Mouse (Mus musculus): ENCODE measurements around the gene Cep170b. TPM values are rescaled to one million over a fixed set of nuclear protein-coding genes. Genes with fewer than 3 reads are reported as not detected.
A peak's percentile ranks its signal among the peaks of the same experiment; 100 is the strongest.

Gene Cep170b
- total RNA-seq, 2 experiments from 2014 or later: 280 to 294 TPM

DNA sequence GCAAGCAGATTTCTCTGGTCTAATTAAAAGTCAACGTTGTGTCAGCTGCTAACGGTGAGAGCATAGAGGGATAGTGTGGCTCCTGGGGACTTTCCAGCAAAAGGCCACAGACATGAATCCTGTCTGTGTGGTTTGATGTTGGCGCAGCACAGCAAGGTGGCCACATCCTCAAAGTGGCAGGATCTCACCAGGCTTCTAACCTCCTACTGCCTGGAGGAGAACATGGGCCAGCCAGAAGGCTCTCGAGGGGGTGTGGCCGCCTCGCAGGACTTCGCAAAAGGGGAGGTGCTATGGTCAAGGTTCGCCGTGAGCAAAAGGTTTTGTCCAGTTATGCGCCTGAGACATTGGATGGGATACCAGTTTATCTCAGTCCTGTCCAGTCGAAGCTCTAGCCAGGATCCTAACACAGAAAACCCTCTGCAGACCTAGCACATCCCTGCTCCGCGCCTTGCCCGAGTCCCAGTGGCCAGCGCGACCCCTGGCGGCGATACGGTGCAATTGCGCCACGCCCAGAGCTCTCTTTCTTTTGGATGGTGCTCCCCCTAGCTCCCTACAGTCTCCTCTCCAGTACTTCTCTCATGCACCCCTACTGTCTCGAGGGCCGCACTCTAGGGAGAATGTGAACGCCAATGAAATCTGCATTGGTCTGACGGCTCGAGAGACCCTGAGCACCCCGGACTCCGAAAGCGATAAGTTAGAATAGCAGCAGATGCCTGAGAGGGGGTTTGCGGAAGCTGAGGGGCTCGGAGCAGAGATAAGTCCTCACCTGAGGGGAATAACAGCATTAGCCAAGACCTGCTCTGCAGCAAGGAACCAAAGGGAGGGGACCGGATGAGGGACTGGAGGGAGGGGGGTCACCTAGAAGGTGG is 13.3 kb upstream of the Cep170b start:
- no peak overlapping the region for H3K27ac ChIP-seq
- TF ChIP-seq CTCF (IDR thresholded peaks at IDR 0.05): peak; percentile 100
- H3K4me3 ChIP-seq: 0 out of 2 replicates have a peak overlapping the region, but pooled peaks have one; percentile 6
- peak; percentile 86 to 92 for DNase-seq (ENCODE audit: extremely low spot score in 1 of 2, low spot score in 2 of 2)
- intact Hi-C loops (cut with DNase I): loop anchor here (1.0 kb wide), 2 partner anchors 32 to 54 kb away; no protein-coding TSS in a partner anchor

DNA sequence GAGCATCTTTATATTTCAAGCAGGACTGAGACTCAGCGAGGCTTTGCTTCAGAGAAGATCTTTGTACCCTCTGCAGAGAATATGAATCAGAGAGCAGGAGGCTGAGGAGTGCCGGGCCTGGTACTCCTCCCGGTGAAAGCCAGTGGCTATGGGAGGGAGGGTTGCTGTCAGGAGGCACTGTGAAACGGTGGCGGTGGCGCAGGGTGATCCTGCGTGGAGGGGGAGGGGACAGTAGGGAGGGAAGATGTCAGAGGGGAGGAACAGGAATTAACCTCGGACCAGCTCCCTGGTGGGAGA is 12.7 kb upstream of the Cep170b start:
- TF ChIP-seq CTCF (IDR thresholded peaks at IDR 0.05): no peak
- DNase-seq (ENCODE audit: extremely low spot score in 1 of 2, low spot score in 2 of 2): no peak
- H3K27ac ChIP-seq: no peak overlapping the region
- intact Hi-C loops (cut with DNase I): loop anchor here (1.0 kb wide), 2 partner anchors 32 to 54 kb away; no protein-coding TSS in a partner anchor
- H3K4me3 ChIP-seq: no peak overlapping the region

DNA sequence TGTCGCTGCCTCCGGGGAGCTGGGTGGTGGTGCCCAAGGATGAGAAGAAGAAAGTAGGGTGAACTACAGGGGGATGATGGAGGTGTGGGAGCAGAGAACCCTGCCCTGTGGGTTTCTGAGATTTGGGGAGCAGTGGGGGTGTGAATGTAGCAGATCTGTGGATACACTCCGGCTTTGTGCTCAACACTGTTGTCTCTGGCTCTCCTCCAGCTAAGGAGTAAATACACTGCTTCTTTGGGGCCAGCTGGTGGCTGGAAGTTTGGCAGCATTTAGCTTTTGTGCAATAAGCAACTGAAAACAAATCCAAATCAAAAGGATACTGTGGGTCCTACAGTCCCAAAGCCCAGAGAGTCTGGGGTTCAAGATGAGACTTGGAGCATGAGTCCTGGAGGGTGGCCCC is 6.3 kb upstream of the Cep170b start:
- no peak overlapping the region for H3K4me3 ChIP-seq
- intact Hi-C loops (cut with DNase I): no loop called here
- TF ChIP-seq CTCF (IDR thresholded peaks at IDR 0.05): no peak
- no peak overlapping the region for H3K27ac ChIP-seq
- no peak for DNase-seq (ENCODE audit: extremely low spot score in 1 of 2, low spot score in 2 of 2)

DNA sequence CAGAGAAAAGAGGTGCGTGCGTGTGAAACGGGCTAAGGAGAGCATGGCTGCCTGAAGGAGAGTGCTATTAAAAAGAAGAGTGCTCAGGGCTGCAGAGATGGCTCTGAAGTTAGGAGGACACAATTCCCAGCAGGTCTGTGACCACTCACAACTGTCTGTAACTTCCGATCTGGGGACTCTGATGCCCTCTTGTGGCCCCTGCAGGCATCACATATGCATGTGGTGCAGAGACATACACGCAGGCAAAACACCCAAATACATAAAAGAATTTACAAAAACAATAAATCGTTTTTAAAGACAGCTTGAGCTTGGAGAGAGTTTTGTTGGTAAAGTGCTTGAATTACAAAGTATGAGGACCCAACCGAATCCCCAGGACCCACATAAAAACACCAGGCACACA is 3.1 kb upstream of the Cep170b start:
- no peak overlapping the region for H3K27ac ChIP-seq
- no peak for DNase-seq (ENCODE audit: extremely low spot score in 1 of 2, low spot score in 2 of 2)
- H3K4me3 ChIP-seq: no peak overlapping the region
- intact Hi-C loops (cut with DNase I): no loop called here
- TF ChIP-seq CTCF (IDR thresholded peaks at IDR 0.05): peak; percentile 64

DNA sequence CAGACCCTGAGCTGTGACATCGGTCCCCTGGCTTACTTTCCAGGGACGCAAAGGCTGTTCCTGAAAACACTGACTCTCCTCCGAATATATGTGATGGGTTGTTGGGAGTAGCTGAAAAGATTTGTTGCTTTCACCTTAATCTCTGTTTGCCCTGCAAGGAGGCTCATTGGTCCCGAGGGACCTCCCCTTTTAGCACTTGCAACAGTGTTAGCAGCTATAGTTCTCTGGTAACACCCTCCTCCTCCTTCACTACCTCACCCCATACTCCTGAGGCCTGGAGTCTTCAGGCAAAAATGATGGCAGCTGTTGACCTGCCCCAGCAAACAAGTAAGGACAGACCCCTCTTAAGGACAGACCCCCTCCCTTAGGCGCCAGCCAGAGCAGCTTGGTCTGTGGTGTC is 1.3 kb upstream of the Cep170b start:
- no peak for TF ChIP-seq CTCF (IDR thresholded peaks at IDR 0.05)
- DNase-seq (ENCODE audit: extremely low spot score in 1 of 2, low spot score in 2 of 2): no peak
- Histone ChIP-seq H3K4me3 (no peak overlapping the region), H3K27ac (no peak overlapping the region)
- intact Hi-C loops (cut with DNase I): no loop called here

DNA sequence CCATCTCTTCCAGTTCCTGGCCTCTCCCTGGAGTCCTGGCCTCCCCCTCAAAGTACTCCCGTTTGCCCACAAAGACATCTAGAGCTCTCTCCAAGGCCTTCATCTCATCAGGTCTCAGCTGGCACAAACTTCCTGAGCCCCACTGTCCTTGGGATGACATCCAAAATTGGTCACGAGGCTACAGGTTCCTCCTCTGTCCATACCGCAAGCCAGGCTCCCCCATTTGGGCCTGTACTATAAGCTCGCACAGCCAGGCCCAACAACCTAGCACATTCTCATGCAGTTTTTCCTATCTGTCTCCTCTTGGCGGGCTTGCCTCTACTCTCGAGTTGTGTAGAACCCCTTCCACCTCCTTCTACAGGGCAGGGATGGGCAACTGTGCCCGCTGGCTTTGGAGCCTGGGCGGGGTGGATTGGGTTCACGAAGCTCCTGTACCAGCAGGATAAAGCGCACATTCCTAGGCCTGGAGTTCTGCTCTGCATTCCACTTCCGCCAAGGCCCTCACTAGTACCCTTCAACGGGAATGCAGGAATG is 702 bp downstream of the Cep170b start:
- no peak for TF ChIP-seq CTCF (IDR thresholded peaks at IDR 0.05)
- DNase-seq (ENCODE audit: extremely low spot score in 1 of 2, low spot score in 2 of 2): no peak
- intact Hi-C loops (cut with DNase I): no loop called here
- Histone ChIP-seq H3K4me3 (peak overlapping the region; percentile 46), H3K27ac (no peak overlapping the region)

DNA sequence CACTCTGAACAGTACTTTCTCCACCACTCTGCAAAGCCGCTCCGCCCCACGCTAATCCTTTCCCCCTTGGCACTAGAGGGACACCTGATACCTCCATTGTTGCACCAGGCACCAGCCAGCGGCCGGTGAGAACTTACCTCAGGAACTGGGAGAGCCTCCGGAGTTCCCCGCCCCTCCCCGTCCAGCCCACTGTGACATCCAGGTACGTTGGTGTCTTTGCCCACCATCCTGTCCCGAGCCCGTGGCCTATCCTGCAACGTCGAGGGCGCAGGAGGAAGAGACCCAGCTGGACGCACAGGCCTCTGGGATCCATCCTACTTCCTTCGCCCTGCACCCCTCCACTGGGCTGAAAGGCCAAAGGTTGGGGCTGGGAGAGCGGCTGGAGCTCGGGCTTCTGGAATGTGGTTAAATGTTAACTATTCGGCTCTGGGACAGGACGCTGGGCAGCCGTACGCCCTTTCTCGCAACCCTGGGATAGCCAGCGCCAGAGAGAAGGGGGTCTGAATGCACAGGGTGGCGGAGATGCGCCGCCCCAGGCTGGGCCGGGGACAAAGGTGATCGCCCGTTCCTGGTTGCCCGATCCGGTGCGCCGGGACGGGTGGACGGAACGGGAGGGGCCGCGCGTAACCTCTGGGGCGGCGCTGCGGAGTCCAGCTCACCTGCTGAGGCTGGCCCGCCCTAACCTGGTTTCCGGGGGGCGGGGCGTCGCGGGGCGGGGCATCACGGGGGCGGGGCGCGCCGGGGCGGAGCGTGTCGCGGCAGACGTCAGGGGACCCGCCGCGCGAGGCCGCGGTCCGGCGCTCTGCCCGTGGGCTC is 1.4 kb downstream of the Cep170b start:
- DNase-seq (ENCODE audit: extremely low spot score in 1 of 2, low spot score in 2 of 2): peak; percentile 51 to 58
- intact Hi-C loops (cut with DNase I): no loop called here
- Histone ChIP-seq H3K27ac (peak overlapping the region; percentile 70; the same call in 1 of the 2 replicates), H3K4me3 (peak overlapping the region; percentile 46)
- no peak; the same call in 1 of the 2 replicates for TF ChIP-seq CTCF (IDR thresholded peaks at IDR 0.05)

DNA sequence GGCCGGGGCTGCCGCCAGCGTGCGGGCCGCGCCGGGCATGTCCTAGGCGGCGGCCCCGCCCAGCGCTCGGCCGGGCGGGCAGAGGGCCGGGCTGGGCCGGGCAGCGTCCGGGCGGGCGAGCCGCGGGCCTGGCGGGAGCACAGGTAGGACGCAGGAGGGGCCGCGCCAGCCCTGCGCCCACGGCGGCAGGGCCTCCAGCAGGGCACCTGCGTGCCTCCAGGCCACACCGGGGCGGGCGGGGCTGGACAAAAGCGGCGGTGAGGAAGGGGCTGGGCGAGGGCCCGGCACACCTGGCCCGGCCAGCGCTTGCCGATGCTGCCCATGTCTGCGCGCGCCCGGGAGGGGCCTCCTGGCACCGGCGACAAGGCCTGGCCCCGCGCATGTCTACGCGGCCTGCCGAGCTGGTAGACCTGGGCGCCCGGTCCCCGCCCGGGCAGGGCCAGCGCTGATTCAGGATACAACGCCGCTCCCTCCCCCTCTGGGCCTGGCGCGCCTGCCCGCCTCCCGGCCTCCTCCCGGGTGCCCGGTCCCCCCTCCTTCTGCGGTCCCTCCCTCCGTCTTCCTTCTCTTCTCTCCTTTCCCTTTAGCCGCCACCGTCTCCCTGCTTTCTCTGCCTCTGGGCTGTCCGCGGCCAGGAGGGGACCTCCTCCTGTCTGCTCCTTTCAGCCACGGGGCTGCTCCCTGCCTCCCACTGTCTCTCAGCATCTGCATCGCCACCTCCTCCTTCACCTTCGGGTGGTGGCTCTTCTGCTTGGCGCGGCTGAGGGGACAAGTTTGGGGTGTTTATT is 2.2 kb downstream of the Cep170b start:
- Histone ChIP-seq H3K4me3 (peak overlapping the region; percentile 84), H3K27ac (peak overlapping the region; percentile 76)
- intact Hi-C loops (cut with DNase I): no loop called here
- TF ChIP-seq CTCF (IDR thresholded peaks at IDR 0.05): no peak
- peak; percentile 55 to 62 for DNase-seq (ENCODE audit: extremely low spot score in 1 of 2, low spot score in 2 of 2)

DNA sequence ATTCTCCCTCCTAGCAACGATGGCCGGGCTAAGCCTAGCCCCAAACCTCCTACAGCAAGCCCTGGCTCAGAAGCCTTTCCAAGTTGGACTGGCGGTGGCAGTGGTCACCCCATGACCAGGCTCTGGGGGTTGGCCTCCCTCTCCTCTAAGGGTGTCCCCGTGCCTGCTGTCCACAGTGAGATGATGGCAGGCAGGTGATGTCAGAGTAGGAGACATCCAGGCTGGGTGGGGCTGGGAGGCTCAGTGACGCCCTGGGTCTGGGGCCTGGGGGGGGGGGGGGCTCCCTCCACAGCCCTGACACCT is 2.7 kb downstream of the Cep170b start:
- Histone ChIP-seq H3K4me3 (peak overlapping the region; percentile 84), H3K27ac (peak overlapping the region; percentile 76)
- DNase-seq (ENCODE audit: extremely low spot score in 1 of 2, low spot score in 2 of 2): no peak
- TF ChIP-seq CTCF (IDR thresholded peaks at IDR 0.05): no peak
- intact Hi-C loops (cut with DNase I): no loop called here

DNA sequence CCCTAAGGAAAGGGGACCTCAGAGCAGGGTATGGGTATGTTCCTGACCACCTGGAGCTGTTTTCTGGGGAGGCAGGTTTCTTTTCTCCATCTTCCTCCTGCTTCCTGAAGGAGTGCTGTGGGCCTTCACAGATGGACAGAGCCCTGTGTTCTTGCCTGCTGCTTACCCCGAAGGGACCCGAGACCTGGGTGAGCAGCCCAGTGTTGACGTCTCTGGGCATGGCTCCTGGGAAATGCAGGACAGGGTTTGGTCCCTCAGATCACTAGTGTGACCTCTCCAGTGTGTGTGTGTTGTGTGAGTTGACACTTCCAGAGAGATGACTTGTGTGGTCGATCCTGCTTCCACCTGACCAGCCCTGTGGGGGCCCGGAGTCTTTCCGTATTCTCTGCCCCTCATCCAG is 3.2 kb downstream of the Cep170b start:
- no peak for DNase-seq (ENCODE audit: extremely low spot score in 1 of 2, low spot score in 2 of 2)
- no peak for TF ChIP-seq CTCF (IDR thresholded peaks at IDR 0.05)
- intact Hi-C loops (cut with DNase I): no loop called here
- peak overlapping the region; percentile 76 for H3K27ac ChIP-seq
- peak overlapping the region; percentile 84 for H3K4me3 ChIP-seq

DNA sequence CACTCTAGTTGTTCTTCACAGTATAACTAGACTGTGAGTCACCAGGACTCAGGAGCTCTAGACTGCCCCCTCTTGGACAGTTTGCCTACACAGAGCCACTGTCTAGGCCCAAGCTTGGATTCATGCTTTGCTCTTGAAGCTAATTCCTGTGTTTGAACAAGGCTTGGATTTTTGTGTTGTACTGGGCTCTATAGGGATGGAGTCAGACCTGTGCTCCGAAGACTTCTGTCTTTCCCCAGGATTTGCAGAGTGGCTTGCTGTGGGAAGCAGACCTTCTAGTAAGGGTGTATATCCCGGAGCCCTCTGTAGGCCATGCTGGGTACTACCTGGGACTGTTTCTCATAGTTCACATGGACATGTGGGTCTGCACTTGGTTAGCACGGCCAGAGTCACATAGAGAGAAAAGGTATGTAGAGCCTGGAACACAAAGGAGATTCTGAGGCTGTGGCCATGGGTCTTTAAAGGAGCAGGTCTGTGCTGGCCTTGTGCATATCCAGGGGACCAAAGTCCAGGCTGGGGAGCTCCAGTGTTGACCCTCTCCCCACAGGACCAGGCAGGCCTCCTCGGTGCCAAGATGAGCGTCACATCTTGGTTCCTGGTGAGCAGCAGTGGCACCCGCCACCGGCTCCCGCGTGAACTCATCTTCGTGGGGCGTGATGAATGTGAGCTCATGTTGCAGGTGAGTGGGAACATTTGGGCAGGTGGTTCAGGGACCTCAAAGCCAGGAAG is 4.0 kb downstream of the Cep170b start:
- DNase-seq (ENCODE audit: extremely low spot score in 1 of 2, low spot score in 2 of 2): peak; percentile 60 to 69
- H3K27ac ChIP-seq: no peak overlapping the region
- peak; percentile 71 for TF ChIP-seq CTCF (IDR thresholded peaks at IDR 0.05)
- no peak overlapping the region for H3K4me3 ChIP-seq
- intact Hi-C loops (cut with DNase I): no loop called here
